Mouse (Mus musculus) ovary, postnatal 14 days (tissue): ENCODE measurements around the gene Kcnd3.
A peak's percentile ranks its signal among the peaks of the same experiment; 100 is the strongest.

Experiments
- DNase-seq: peaks from one replicate; pipeline ENCODE4 v3.0.0; 2022; ENCODE audit warnings: low spot score

Gene Kcnd3

GRCm38 (mm10) chr3:105451627-105452555 is at the start of gene Kcnd3:
Kcnd3 (plus strand) TSS chr3:105452330.
- peak; percentile 46 for DNase-seq

GRCm38 (mm10) chr3:105402676-105403075 is 49.5 kb upstream of the Kcnd3 start:
- DNase-seq = no peak

- DNase-seq = no peak
Measured at GRCm38 (mm10) chr3:105403410-105404076, 48.6 kb upstream of the Kcnd3 start.

GRCm38 (mm10) chr3:105404077-105404446 is 48.1 kb upstream of the Kcnd3 start:
- DNase-seq = peak; percentile 46

- no peak for DNase-seq
Measured at GRCm38 (mm10) chr3:105405516-105405915, 46.6 kb upstream of the Kcnd3 start.

- DNase-seq = no peak
Measured at GRCm38 (mm10) chr3:105406036-105406435, 46.1 kb upstream of the Kcnd3 start.

GRCm38 (mm10) chr3:105408211-105408610 is 43.9 kb upstream of the Kcnd3 start:
- no peak for DNase-seq

GRCm38 (mm10) chr3:105410810-105411209 is 41.3 kb upstream of the Kcnd3 start:
- no peak for DNase-seq

- no peak for DNase-seq
Measured at GRCm38 (mm10) chr3:105411776-105412175, 40.4 kb upstream of the Kcnd3 start.

- no peak for DNase-seq
Measured at GRCm38 (mm10) chr3:105412229-105412628, 39.9 kb upstream of the Kcnd3 start.

- no peak for DNase-seq
Measured at GRCm38 (mm10) chr3:105412681-105413080, 39.4 kb upstream of the Kcnd3 start.

- no peak for DNase-seq
Measured at GRCm38 (mm10) chr3:105418441-105418840, 33.7 kb upstream of the Kcnd3 start.

GRCm38 (mm10) chr3:105422391-105422790 is 29.7 kb upstream of the Kcnd3 start:
- DNase-seq = no peak

GRCm38 (mm10) chr3:105423427-105423826 is 28.7 kb upstream of the Kcnd3 start:
- DNase-seq = no peak

GRCm38 (mm10) chr3:105428586-105428985 is 23.5 kb upstream of the Kcnd3 start:
- DNase-seq = no peak

- DNase-seq = no peak
Measured at GRCm38 (mm10) chr3:105436383-105436782, 15.7 kb upstream of the Kcnd3 start.

- DNase-seq = no peak
Measured at GRCm38 (mm10) chr3:105436971-105437370, 15.2 kb upstream of the Kcnd3 start.

GRCm38 (mm10) chr3:105440873-105441495 is 11.1 kb upstream of the Kcnd3 start:
- no peak for DNase-seq

- peak; percentile 11 for DNase-seq
Measured at GRCm38 (mm10) chr3:105450641-105451470, 1.3 kb upstream of the Kcnd3 start.

GRCm38 (mm10) chr3:105452556-105453213 is 555 bp downstream of the Kcnd3 start:
- DNase-seq = peak; percentile 43

GRCm38 (mm10) chr3:105453214-105453950 is 1.3 kb downstream of the Kcnd3 start:
- DNase-seq = no peak
